Mouse (Mus musculus) midbrain, embryonic 11.5 days (tissue): ENCODE measurements around the gene Rcvrn. TPM values are rescaled to one million over a fixed set of nuclear protein-coding genes. Genes with fewer than 3 reads are reported as not detected.

ENCODE experiments used
- ATAC-seq: fragments of 200-750 bp; cut with Nextera tagmentation; 2 replicates; pipeline ENCODE4 v1.8.0; 2017; ENCODE audit warnings: moderate TSS enrichment, moderate library complexity; ENCODE audit not compliant: low FRiP score
- DNase-seq: peaks from one replicate; pipeline ENCODE4 v3.0.0; 2015; ENCODE audit warnings: low spot score; ENCODE audit errors: missing footprints
- H3K27ac ChIP-seq: fragments of 300-500 bp; sonication (generic); 2 replicates; pipeline ENCODE4 v1.5.1; 2014; ENCODE audit warnings: low read depth, low read length
- H3K27me3 ChIP-seq: fragments of 300-500 bp; sonication (generic); 2 replicates; pipeline ENCODE4 v1.6.1; 2014; ENCODE audit warnings: mild to moderate bottlenecking, low read length, moderate library complexity, mixed read lengths; ENCODE audit not compliant: control insufficient read depth, insufficient read depth
- H3K36me3 ChIP-seq: fragments of 300-500 bp; sonication (generic); 2 replicates; pipeline ENCODE4 v1.6.1; 2014; ENCODE audit warnings: mild to moderate bottlenecking, low read length, moderate library complexity, mixed read lengths; ENCODE audit not compliant: control insufficient read depth, insufficient read depth
- H3K4me1 ChIP-seq: fragments of 300-500 bp; sonication (generic); 2 replicates; pipeline ENCODE4 v1.6.1; 2014; ENCODE audit warnings: low read length; ENCODE audit not compliant: control insufficient read depth, insufficient read depth
- H3K4me2 ChIP-seq: fragments of 300-500 bp; sonication (generic); 2 replicates; pipeline ENCODE4 v1.6.1; 2014; ENCODE audit warnings: mild to moderate bottlenecking, moderate library complexity
- H3K4me3 ChIP-seq: fragments of 300-500 bp; sonication (generic); 2 replicates; pipeline ENCODE4 v1.5.1; 2014; ENCODE audit warnings: low read depth, low read length
- H3K9ac ChIP-seq: fragments of 300-500 bp; sonication (generic); 2 replicates; pipeline ENCODE4 v1.6.1; 2014; ENCODE audit warnings: low read length
- H3K9me3 ChIP-seq: fragments of 300-500 bp; sonication (generic); 2 replicates; pipeline ENCODE4 v1.6.1; 2016; ENCODE audit warnings: low read length; ENCODE audit not compliant: control insufficient read depth
- WGBS: fragments of 180-500 bp; shearing (Covaris S2); extraction: QIAGEN DNeasy Blood & Tissue Kit; methylation state at CpG from one replicate; pipeline ENCODE4 v1.1.7; 2014; 5-methylcytosine and 5-hydroxymethylcytosine counted together
- polyA plus RNA-seq: library from polyadenylated mRNA; unstranded; fragments of >200 nt; fragmentation: Nextera tagmentation; extraction: Ambion mirVana; gene quantifications from 2 replicates; pipeline ENCODE4 v1.2.1, GENCODE M21; 2014

Rcvrn gene
- polyA plus RNA-seq, 1 experiment from 2014 or later, result not detected

GRCm38 (mm10) chr11:67666129-67666528 is 29.0 kb upstream of the Rcvrn start:
- ATAC-seq (no peak), DNase-seq (no peak)
- Histone ChIP-seq H3K4me3 (no peak overlapping the region), H3K36me3 (no peaks in the 10 kb centered on the region), H3K4me2 (no peak overlapping the region), H3K27ac (no peak overlapping the region), H3K27me3 (no peaks in the 10 kb centered on the region), H3K9ac (no peak overlapping the region), H3K9me3 (no peaks in the 10 kb centered on the region), H3K4me1 (no peaks in the 10 kb centered on the region)
- WGBS, result 85% methylated on average over 5 of the region's 5 CpGs

- DNase-seq (no peak), ATAC-seq (no peak)
- H3K4me3 ChIP-seq, result no peak overlapping the region
- no peak overlapping the region for H3K9ac ChIP-seq
- no peaks in the 10 kb centered on the region for H3K36me3 ChIP-seq
- H3K4me2 ChIP-seq, result no peak overlapping the region
- no peaks in the 10 kb centered on the region for H3K4me1 ChIP-seq
- no peak overlapping the region for H3K27ac ChIP-seq
- no peaks in the 10 kb centered on the region for H3K27me3 ChIP-seq
- 86% methylated on average over 13 of the region's 13 CpGs for WGBS
- no peaks in the 10 kb centered on the region for H3K9me3 ChIP-seq
These were observed 27.4 kb upstream of the Rcvrn start for GRCm38 (mm10) chr11:67667531-67668332.

- H3K9ac ChIP-seq, result no peak overlapping the region
- no peak overlapping the region for H3K27ac ChIP-seq
- DNase-seq (no peak), ATAC-seq (no peak)
- 96% methylated on average over 3 of the region's 3 CpGs for WGBS
- H3K9me3 ChIP-seq, result no peaks in the 10 kb centered on the region
- H3K27me3 ChIP-seq, result no peaks in the 10 kb centered on the region
- H3K4me3 ChIP-seq, result no peak overlapping the region
- H3K4me1 ChIP-seq, result no peaks in the 10 kb centered on the region
- H3K36me3 ChIP-seq, result no peaks in the 10 kb centered on the region
- no peak overlapping the region for H3K4me2 ChIP-seq
These were observed 26.6 kb upstream of the Rcvrn start for GRCm38 (mm10) chr11:67668460-67669007.

GRCm38 (mm10) chr11:67670031-67670430 is 25.1 kb upstream of the Rcvrn start:
- Histone ChIP-seq H3K27ac (no peak overlapping the region), H3K9ac (no peak overlapping the region), H3K4me2 (no peak overlapping the region), H3K4me3 (no peak overlapping the region), H3K27me3 (no peaks in the 10 kb centered on the region), H3K4me1 (no peaks in the 10 kb centered on the region), H3K36me3 (no peaks in the 10 kb centered on the region), H3K9me3 (no peaks in the 10 kb centered on the region)
- ATAC-seq, result no peak
- 94% methylated on average over 6 of the region's 6 CpGs for WGBS
- no peak for DNase-seq

- Histone ChIP-seq H3K36me3 (no peaks in the 10 kb centered on the region), H3K4me2 (no peak overlapping the region), H3K4me3 (no peak overlapping the region), H3K4me1 (no peaks in the 10 kb centered on the region), H3K27me3 (no peaks in the 10 kb centered on the region), H3K9ac (no peak overlapping the region), H3K27ac (no peak overlapping the region), H3K9me3 (no peaks in the 10 kb centered on the region)
- WGBS, result 82% methylated on average over 5 of the region's 5 CpGs
- ATAC-seq (no peak), DNase-seq (no peak)
These were observed 23.0 kb upstream of the Rcvrn start for GRCm38 (mm10) chr11:67672140-67672539.

- no peaks in the 10 kb centered on the region for H3K4me1 ChIP-seq
- ATAC-seq (peak; percentile 62; the same call in 1 of the 2 replicates), DNase-seq (peak; percentile 96)
- H3K36me3 ChIP-seq, result no peaks in the 10 kb centered on the region
- H3K27ac ChIP-seq, result no peak overlapping the region
- H3K4me2 ChIP-seq, result no peak overlapping the region
- WGBS, result 68% methylated on average over 12 of the region's 12 CpGs
- no peak overlapping the region for H3K4me3 ChIP-seq
- H3K27me3 ChIP-seq, result no peaks in the 10 kb centered on the region
- H3K9me3 ChIP-seq, result no peaks in the 10 kb centered on the region
- no peak overlapping the region for H3K9ac ChIP-seq
These were observed 19.3 kb upstream of the Rcvrn start for GRCm38 (mm10) chr11:67675562-67676540.

- no peaks in the 10 kb centered on the region for H3K4me1 ChIP-seq
- 72% methylated on average over 5 of the region's 5 CpGs for WGBS
- no peak for ATAC-seq
These were observed 15.8 kb upstream of the Rcvrn start for GRCm38 (mm10) chr11:67679300-67679699.

GRCm38 (mm10) chr11:67679930-67680329 is 15.2 kb upstream of the Rcvrn start:
- Histone ChIP-seq H3K9me3 (no peaks in the 10 kb centered on the region), H3K4me3 (no peak overlapping the region), H3K9ac (no peak overlapping the region), H3K27ac (no peak overlapping the region), H3K27me3 (no peaks in the 10 kb centered on the region), H3K4me2 (no peak overlapping the region), H3K4me1 (no peaks in the 10 kb centered on the region), H3K36me3 (no peaks in the 10 kb centered on the region)
- 76% methylated on average over 2 of the region's 2 CpGs for WGBS
- no peak for ATAC-seq
- peak; percentile 19 for DNase-seq

More at GRCm38 (mm10) chr11:67679300-67679699, 15.8 kb upstream of the Rcvrn start:
- DNase-seq, result peak; percentile 6
- H3K4me3 ChIP-seq, result no peak overlapping the region
- H3K36me3 ChIP-seq, result no peaks in the 10 kb centered on the region
- no peak overlapping the region for H3K9ac ChIP-seq
- H3K27me3 ChIP-seq, result no peaks in the 10 kb centered on the region
- H3K4me2 ChIP-seq, result no peak overlapping the region
- no peaks in the 10 kb centered on the region for H3K9me3 ChIP-seq
- no peak overlapping the region for H3K27ac ChIP-seq
